ENCODE assay signal across 8 mouse cellular contexts in the genomic region with DNA sequence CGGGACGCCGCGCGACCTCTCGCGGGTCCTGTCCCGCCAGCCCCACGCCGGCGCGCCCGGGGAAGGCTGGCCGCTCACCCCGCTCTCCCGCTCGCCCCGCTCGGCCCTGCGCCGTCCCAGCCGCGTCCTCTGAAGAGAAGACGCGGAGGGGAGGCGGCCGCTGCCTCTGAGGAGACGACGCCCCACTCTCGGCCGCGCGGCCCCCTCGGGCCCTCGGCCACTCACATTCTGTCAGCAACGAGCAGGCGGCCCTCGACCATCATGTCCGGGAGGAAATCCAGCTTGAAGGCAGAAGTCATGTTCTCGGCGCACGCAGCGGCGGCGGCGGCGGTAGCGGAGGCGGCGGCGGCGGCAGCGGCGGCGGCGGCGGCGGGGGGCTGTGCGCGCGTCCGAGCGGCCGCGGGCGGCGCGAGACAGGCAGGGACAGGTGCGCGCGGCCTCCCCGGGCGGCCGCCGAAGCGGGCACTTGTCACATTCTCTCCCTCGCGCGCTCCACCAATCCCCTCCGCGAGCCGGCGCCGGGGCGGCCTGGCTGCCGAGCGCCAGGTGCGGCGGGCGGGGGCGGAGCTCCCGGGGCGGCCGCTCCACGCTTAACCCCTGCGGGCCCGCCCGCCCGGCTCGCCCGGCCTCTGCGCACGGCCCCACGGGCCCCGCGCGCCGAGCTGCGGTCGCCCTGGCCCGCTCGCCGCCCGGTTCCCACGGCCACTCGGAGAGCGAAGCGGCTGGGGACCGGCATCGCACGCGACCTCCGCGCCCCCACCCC.
DNase-seq lines count a peak whose midpoint lies in the region; ATAC-seq and TF ChIP-seq lines count a peak whose summit lies in the region.

No protein-coding gene starts in this region.

- H3K4me3 ChIP-seq in CH12.LX (replicated peaks in 1 of 3; ENCODE audit: low read depth in 2 of 3, low read length in 2 of 3, poor library complexity in 1 of 3): peak overlapping the region; percentile 38 to 73 (median 70)
- H3K4me3 ChIP-seq in brown adipose tissue, adult 24 weeks (ENCODE audit: insufficient read depth, low read depth, low read length): peak overlapping the region; percentile 86
- peak overlapping the region; percentile 85 for H3K4me3 ChIP-seq in forebrain, embryonic 13.5 days

- dilution Hi-C loops in CH12.LX (cut with MboI; ENCODE audit: extremely low pct_ligation_motif_present, extremely low pct_unique_long_range_greater_than_20kb, low sequenced_read_pairs): no loop called here

- TF ChIP-seq POLR2A in CH12.LX (IDR thresholded peaks at IDR 0.05; ENCODE audit: low read depth, low read length): no peak

- in situ Hi-C loops in CH12.LX (cut with MboI; ENCODE audit: low pct_ligation_motif_present, low pct_unique_long_range_greater_than_20kb, low sequenced_read_pairs): no loop called here

- TF ChIP-seq CTCF in CH12.LX (conservative IDR thresholded peaks at IDR 0.05 in 1 of 2, IDR thresholded peaks at IDR 0.05 in 1 of 2; ENCODE audit: low read depth in 2 of 2, low read length in 2 of 2): no peak

- peaks cover 0 to 2% of the 10 kb centered on the region in 2 experiments; a peak in 1 of 4 replicates for H3K4me1 ChIP-seq in CH12.LX (ENCODE audit: control insufficient read depth in 1 of 2, insufficient read depth in 2 of 2)
- H3K4me1 ChIP-seq in brown adipose tissue, adult 24 weeks (ENCODE audit: control insufficient read depth, insufficient read depth, insufficient read length, low read length): 0 out of 2 replicates have a peak, but pooled peaks cover 2% of the 10 kb centered on the region
- peaks cover 77% of the 10 kb centered on the region for H3K4me1 ChIP-seq in forebrain, embryonic 13.5 days

- ATAC-seq in forebrain, embryonic 13.5 days: peak; percentile 86

- peaks cover 9% of the 10 kb centered on the region for H3K27me3 ChIP-seq in CH12.LX (replicated peaks)
- no peaks in the 10 kb centered on the region for H3K27me3 ChIP-seq in forebrain, embryonic 13.5 days

- peak overlapping the region; percentile 36 for H3K9ac ChIP-seq in CH12.LX (ENCODE audit: insufficient read depth, low read depth)
- peak overlapping the region; percentile 100 for H3K9ac ChIP-seq in forebrain, embryonic 13.5 days

- no peaks in the 10 kb centered on the region for H3K79me2 ChIP-seq in CH12.LX (replicated peaks; ENCODE audit: control insufficient read depth, extremely low read depth, insufficient read depth, poor library complexity, severe bottlenecking)

- no peaks in the 10 kb centered on the region for H3K9me3 ChIP-seq in CH12.LX (replicated peaks; ENCODE audit: low read length)
- H3K9me3 ChIP-seq in forebrain, embryonic 13.5 days (replicated peaks): no peaks in the 10 kb centered on the region

- peak overlapping the region; percentile 94 for H3K4me2 ChIP-seq in CH12.LX (ENCODE audit: insufficient read depth, low read depth, poor library complexity, severe bottlenecking)
- peak overlapping the region; percentile 86 for H3K4me2 ChIP-seq in forebrain, embryonic 13.5 days

- no peak for TF ChIP-seq EP300 in CH12.LX (IDR thresholded peaks at IDR 0.05; ENCODE audit: low read length)

- H3K27ac ChIP-seq in CH12.LX (ENCODE audit: insufficient read depth, low read depth): no peak overlapping the region
- peak overlapping the region; percentile 91 for H3K27ac ChIP-seq in brown adipose tissue, adult 24 weeks (replicated peaks; ENCODE audit: low read depth, low read length)
- H3K27ac ChIP-seq in forebrain, embryonic 13.5 days: peak overlapping the region; percentile 97

- under 1% methylated on average over 52 of the region's 124 CpGs for whole genome bisulfite sequencing in forebrain, embryonic 13.5 days

- peak; percentile 43 for DNase-seq in CH12.LX (ENCODE audit: extremely low read depth)
- DNase-seq in heart, postnatal 4 days: peak; percentile 79
- DNase-seq in layer of hippocampus, postnatal 14 days (ENCODE audit: low spot score in 2 of 2): peak; percentile 61 to 74
- DNase-seq in lung, postnatal 4 days: peak; percentile 79 to 91
- DNase-seq in right cerebral cortex, adult 18-20 months: peak; percentile 80
- DNase-seq in urinary bladder, adult 18-20 months (ENCODE audit: low spot score in 2 of 2): peak; percentile 65 to 70

- H3K36me3 ChIP-seq in CH12.LX (replicated peaks in 1 of 2; ENCODE audit: control insufficient read depth in 1 of 2, insufficient read depth in 1 of 2, low read length in 1 of 2): no peaks in the 10 kb centered on the region
- H3K36me3 ChIP-seq in forebrain, embryonic 13.5 days (ENCODE audit: poor library complexity, severe bottlenecking): no peaks in the 10 kb centered on the region

- no peak for TF ChIP-seq RAD21 in CH12.LX (IDR thresholded peaks at IDR 0.05; ENCODE audit: low read depth, low read length)

TF ChIP-seq in CH12.LX, 34 proteins besides CTCF, POLR2A, EP300 and RAD21:
- TF ChIP-seq ZNF384 (IDR thresholded peaks at IDR 0.05; ENCODE audit: low read depth, low read length): no peak
- TF ChIP-seq NRF1 (IDR thresholded peaks at IDR 0.05; ENCODE audit: low read depth, low read length): peak; percentile 35; the same call in 1 of the 2 replicates
